Mouse (Mus musculus): Measurements from ENCODE around the gene Kif1c. TPM values are rescaled to one million over a fixed set of nuclear protein-coding genes. Genes with fewer than 3 reads are reported as not detected.

The Kif1c gene
- total and polyA plus RNA-seq, 3 experiments: 19.8 to 21.7 TPM; not detected in 1

GRCm38 (mm10) chr11:70652884-70653344, 47.4 kb upstream of the Kif1c start (continued):
- TF ChIP-seq MXI1 (IDR thresholded peaks at IDR 0.05; ENCODE audit: low read depth, low read length) (no peak; the same call in none of the 2 replicates), MAX (IDR thresholded peaks at IDR 0.05; ENCODE audit: low read length) (no peak)

GRCm38 (mm10) chr11:70653345-70654197, 46.8 kb upstream of the Kif1c start:
- Histone ChIP-seq H3K79me2 (ENCODE audit: control insufficient read depth, insufficient read depth, low read length, poor library complexity) (peaks cover 67% of the 10 kb centered on the region), H3K4me1 (ENCODE audit: control insufficient read depth in 1 of 2, insufficient read depth in 2 of 2, low read length in 2 of 2) (peaks cover 13 to 54% of the 10 kb centered on the region in 2 experiments), H3K4me3 (ENCODE audit: control insufficient read depth in 1 of 2, insufficient read depth in 1 of 2, low read depth in 2 of 2, low read length in 2 of 2) (peak overlapping the region; percentile 96 to 98), H3K9ac (ENCODE audit: control insufficient read depth, low read depth, low read length, poor library complexity, severe bottlenecking) (peak overlapping the region; percentile 99), H3K36me3 (ENCODE audit: control insufficient read depth in 1 of 2, insufficient read depth in 2 of 2, low read length in 2 of 2) (peaks cover 17 to 51% of the 10 kb centered on the region in 2 experiments), H3K27me3 (ENCODE audit: control insufficient read depth in 1 of 2, insufficient read depth in 2 of 2, low read length in 2 of 2) (no peaks in the 10 kb centered on the region), H3K27ac (ENCODE audit: control insufficient read depth, low read depth, low read length) (peak overlapping the region; percentile 97), H3K9me3 (replicated peaks; ENCODE audit: insufficient read depth, low read length) (no peaks in the 10 kb centered on the region)
- peak; percentile 84 for DNase-seq (ENCODE audit: low read depth, low spot score)
- TF ChIP-seq E2F4 (IDR thresholded peaks at IDR 0.05; ENCODE audit: borderline replicate concordance, low read depth, low read length) (no peak), POLR2AphosphoS2 (IDR thresholded peaks at IDR 0.05; ENCODE audit: low read length) (0 out of 2 replicates have a peak, but pooled peaks have one; percentile 5), GATA1 (IDR thresholded peaks at IDR 0.05; ENCODE audit: low read depth, low read length) (no peak), SMC3 (IDR thresholded peaks at IDR 0.05; ENCODE audit: low read depth, low read length) (no peak), TAL1 (IDR thresholded peaks at IDR 0.05; ENCODE audit: low read length) (no peak), ZKSCAN1 (IDR thresholded peaks at IDR 0.05; ENCODE audit: low read depth, low read length) (no peak), MYC (IDR thresholded peaks at IDR 0.05; ENCODE audit: low read depth, low read length) (no peak), MXI1 (IDR thresholded peaks at IDR 0.05; ENCODE audit: low read depth, low read length) (peak; percentile 53), CHD2 (IDR thresholded peaks at IDR 0.05; ENCODE audit: low read length) (no peak), ELF1 (IDR thresholded peaks at IDR 0.05; ENCODE audit: low read depth, low read length) (peak; percentile 84), USF1 (IDR thresholded peaks at IDR 0.05; ENCODE audit: low read depth, low read length) (0 out of 2 replicates have a peak, but pooled peaks have one; percentile 13), MAX (IDR thresholded peaks at IDR 0.05; ENCODE audit: low read length) (peak; percentile 34; the same call in 1 of the 2 replicates), GABPA (IDR thresholded peaks at IDR 0.05; ENCODE audit: low read depth, low read length) (no peak), RAD21 (IDR thresholded peaks at IDR 0.05; ENCODE audit: low read depth, low read length) (no peak), MAZ (IDR thresholded peaks at IDR 0.05; ENCODE audit: low read depth, low read length) (peak; percentile 76; the same call in 1 of the 2 replicates), UBTF (IDR thresholded peaks at IDR 0.05; ENCODE audit: borderline replicate concordance, insufficient read depth, low read depth, low read length) (0 out of 2 replicates have a peak, but pooled peaks have one; percentile 56), POLR2AphosphoS5 (IDR thresholded peaks at IDR 0.05; ENCODE audit: borderline replicate concordance, low read depth, low read length) (no peak; the same call in 1 of the 2 replicates), RCOR1 (IDR thresholded peaks at IDR 0.05; ENCODE audit: low read depth, low read length) (no peak), TBP (IDR thresholded peaks at IDR 0.05; ENCODE audit: low read depth, low read length) (peak; percentile 14), JUND (IDR thresholded peaks at IDR 0.05; ENCODE audit: low read depth, low read length) (no peak), CHD1 (IDR thresholded peaks at IDR 0.05; ENCODE audit: low read depth, low read length) (no peak; the same call in 1 of the 2 replicates), SIN3A (IDR thresholded peaks at IDR 0.05; ENCODE audit: low read length) (peak; percentile 61; the same call in 1 of the 2 replicates), USF2 (IDR thresholded peaks at IDR 0.05; ENCODE audit: borderline replicate concordance in 1 of 2, insufficient read depth in 1 of 2, low read depth in 1 of 2, low read length in 2 of 2) (no peak), POLR2A (IDR thresholded peaks at IDR 0.05; ENCODE audit: control insufficient read depth in 1 of 2, insufficient read depth in 1 of 2, low read depth in 1 of 2, low read length in 2 of 2, poor library complexity in 1 of 2) (peak in 1 of 2 experiments; percentile 41; a peak in 3 of 4 replicates), KAT2A (conservative IDR thresholded peaks at IDR 0.05; ENCODE audit: low read depth, low read length) (no peak), ZC3H11A (IDR thresholded peaks at IDR 0.05; ENCODE audit: low read depth, low read length) (no peak), CTCF (IDR thresholded peaks at IDR 0.05 in 2 of 3, conservative IDR thresholded peaks at IDR 0.05 in 1 of 3; ENCODE audit: control insufficient read depth in 1 of 3, insufficient read depth in 1 of 3, low read depth in 2 of 3, low read length in 3 of 3, poor library complexity in 1 of 3, severe bottlenecking in 1 of 3) (no peak), MEF2A (IDR thresholded peaks at IDR 0.05; ENCODE audit: extremely low read depth, insufficient replicate concordance, low read depth, low read length, poor library complexity, severe bottlenecking) (0 out of 2 replicates have a peak, but pooled peaks have one; percentile 25), NELFE (IDR thresholded peaks at IDR 0.05; ENCODE audit: low read depth, low read length) (no peak; the same call in 1 of the 2 replicates), ZNF384 (IDR thresholded peaks at IDR 0.05; ENCODE audit: low read depth, low read length) (no peak), MYB (IDR thresholded peaks at IDR 0.05; ENCODE audit: low read depth, low read length) (no peak), BHLHE40 (IDR thresholded peaks at IDR 0.05; ENCODE audit: borderline replicate concordance, low read depth, low read length) (peak; percentile 68)
